9 mouse cellular contexts compared by ENCODE assay signal in genomic region chr11:94870341-94870740, GRCm38 (mm10).
DNase-seq lines count a peak whose midpoint lies in the region; ATAC-seq and TF ChIP-seq lines count a peak whose summit lies in the region.
"Had no signal": no experiment of that assay in that cellular context is flagged by ENCODE, and none has a peak within 500 bp of the region (broad histone marks: within the 10 kb centered on the region; RNA-seq: fewer than 3 reads in every experiment).

No protein-coding gene starts in this region.

- DNase-seq in forebrain, embryonic 10.5 days (ENCODE audit: extremely low spot score, low spot score): peak; percentile 54
- DNase-seq in MEL (ENCODE audit: low read depth, low spot score): peak; percentile 53
- peak; percentile 37 for DNase-seq in cerebellum, adult 9-11 months
- peak; percentile 67 for DNase-seq in gastrocnemius, postnatal 14 days
- peak; percentile 86 to 87 for DNase-seq in kidney, postnatal 4 days
- DNase-seq in spleen, postnatal 10 days (ENCODE audit: low spot score in 2 of 2): peak; percentile 38 to 64

- TF ChIP-seq POLR2A in MEL (IDR thresholded peaks at IDR 0.05; ENCODE audit: control insufficient read depth in 1 of 2, insufficient read depth in 1 of 2, low read depth in 1 of 2, low read length in 2 of 2, poor library complexity in 1 of 2): no peak

- H3K4me2 ChIP-seq in forebrain, embryonic 16.5 days (ENCODE audit: low read length): no peak overlapping the region
- peak overlapping the region; percentile 35; the same call in 1 of the 2 replicates for H3K4me2 ChIP-seq in lung, embryonic 16.5 days (ENCODE audit: low read depth, low read length)

- H3K27me3 ChIP-seq in forebrain, embryonic 10.5 days (ENCODE audit: poor library complexity, severe bottlenecking): peaks cover 49% of the 10 kb centered on the region
- H3K27me3 ChIP-seq in forebrain, embryonic 16.5 days (replicated peaks; ENCODE audit: control insufficient read depth, insufficient read depth, low read length): no peaks in the 10 kb centered on the region
- no peaks in the 10 kb centered on the region; a peak in 1 of 4 replicates for H3K27me3 ChIP-seq in MEL (ENCODE audit: control insufficient read depth in 1 of 2, insufficient read depth in 2 of 2, low read length in 2 of 2)
- no peaks in the 10 kb centered on the region for H3K27me3 ChIP-seq in lung, embryonic 16.5 days (ENCODE audit: control insufficient read depth, insufficient read depth, low read depth, low read length)

- H3K4me3 ChIP-seq in forebrain, embryonic 10.5 days: no peak overlapping the region
- H3K4me3 ChIP-seq in forebrain, embryonic 16.5 days (replicated peaks; ENCODE audit: low read length): no peak overlapping the region
- no peak overlapping the region for H3K4me3 ChIP-seq in MEL (ENCODE audit: control insufficient read depth in 1 of 2, insufficient read depth in 1 of 2, low read depth in 2 of 2, low read length in 2 of 2)
- no peak overlapping the region for H3K4me3 ChIP-seq in lung, embryonic 16.5 days (ENCODE audit: low read length)

- H3K27ac ChIP-seq in forebrain, embryonic 10.5 days: no peak overlapping the region
- H3K27ac ChIP-seq in forebrain, embryonic 16.5 days (ENCODE audit: low read length): no peak overlapping the region
- H3K27ac ChIP-seq in MEL (ENCODE audit: control insufficient read depth, low read depth, low read length): no peak overlapping the region
- no peak overlapping the region for H3K27ac ChIP-seq in lung, embryonic 16.5 days (ENCODE audit: low read length)
- H3K27ac ChIP-seq: macrophage had no signal

- no peaks in the 10 kb centered on the region for H3K36me3 ChIP-seq in forebrain, embryonic 10.5 days (replicated peaks)
- H3K36me3 ChIP-seq in forebrain, embryonic 16.5 days (ENCODE audit: control insufficient read depth, insufficient read depth): no peaks in the 10 kb centered on the region
- H3K36me3 ChIP-seq in MEL (ENCODE audit: control insufficient read depth in 1 of 2, insufficient read depth in 2 of 2, low read length in 2 of 2): no peaks in the 10 kb centered on the region
- H3K36me3 ChIP-seq in lung, embryonic 16.5 days (ENCODE audit: control insufficient read depth, insufficient read depth, low read length): no peaks in the 10 kb centered on the region

- TF ChIP-seq EP300 in MEL (IDR thresholded peaks at IDR 0.05; ENCODE audit: low read depth in 1 of 2, low read length in 2 of 2): no peak

- TF ChIP-seq RAD21 in MEL (IDR thresholded peaks at IDR 0.05; ENCODE audit: low read depth, low read length): no peak

- ATAC-seq in forebrain, embryonic 16.5 days: no peak
- peak; percentile 27; the same call in 1 of the 2 replicates for ATAC-seq in lung, embryonic 16.5 days (ENCODE audit: low read depth)

- intact Hi-C loops in gastrocnemius, postnatal 14 days (cut with DNase I; ENCODE audit: low total_unique reads): no loop called here

- H3K4me1 ChIP-seq in forebrain, embryonic 10.5 days: peaks cover 29% of the 10 kb centered on the region
- peaks cover 7% of the 10 kb centered on the region; the same call in 1 of the 2 replicates for H3K4me1 ChIP-seq in forebrain, embryonic 16.5 days (replicated peaks; ENCODE audit: control insufficient read depth, insufficient read depth, low read length)
- H3K4me1 ChIP-seq in MEL (ENCODE audit: control insufficient read depth in 1 of 2, insufficient read depth in 2 of 2, low read length in 2 of 2): no peaks in the 10 kb centered on the region
- peaks cover 27% of the 10 kb centered on the region for H3K4me1 ChIP-seq in lung, embryonic 16.5 days (replicated peaks; ENCODE audit: control insufficient read depth, insufficient read depth, low read length)

- H3K79me2 ChIP-seq in MEL (ENCODE audit: control insufficient read depth, insufficient read depth, low read length, poor library complexity): no peaks in the 10 kb centered on the region

- no peaks in the 10 kb centered on the region for H3K9me3 ChIP-seq in forebrain, embryonic 10.5 days
- no peaks in the 10 kb centered on the region for H3K9me3 ChIP-seq in forebrain, embryonic 16.5 days (ENCODE audit: control insufficient read depth, low read length)
- no peaks in the 10 kb centered on the region for H3K9me3 ChIP-seq in MEL (replicated peaks; ENCODE audit: insufficient read depth, low read length)
- H3K9me3 ChIP-seq in lung, embryonic 16.5 days (ENCODE audit: control insufficient read depth, low read length): no peaks in the 10 kb centered on the region

- WGBS in forebrain, embryonic 10.5 days: 0% methylated on average over 1 of the region's 1 CpGs
- WGBS in forebrain, embryonic 16.5 days: 0% methylated on average over 1 of the region's 1 CpGs
- 0% methylated on average over 1 of the region's 1 CpGs for WGBS in lung, embryonic 16.5 days

- TF ChIP-seq CTCF in MEL (IDR thresholded peaks at IDR 0.05 in 2 of 3, conservative IDR thresholded peaks at IDR 0.05 in 1 of 3; ENCODE audit: control insufficient read depth in 1 of 3, insufficient read depth in 1 of 3, low read depth in 2 of 3, low read length in 3 of 3, poor library complexity in 1 of 3, severe bottlenecking in 1 of 3): peak; percentile 61 to 67 (median 63)

- no peak overlapping the region for H3K9ac ChIP-seq in forebrain, embryonic 16.5 days (replicated peaks; ENCODE audit: low read depth, low read length)
- H3K9ac ChIP-seq in MEL (ENCODE audit: control insufficient read depth, low read depth, low read length, poor library complexity, severe bottlenecking): no peak overlapping the region
- H3K9ac ChIP-seq in lung, embryonic 16.5 days (ENCODE audit: low read length): no peak overlapping the region

TF ChIP-seq in MEL, 35 proteins besides CTCF, POLR2A, EP300 and RAD21:
- TF ChIP-seq KAT2A (conservative IDR thresholded peaks at IDR 0.05; ENCODE audit: low read depth, low read length) (no peak), SMC3 (IDR thresholded peaks at IDR 0.05; ENCODE audit: low read depth, low read length) (peak; percentile 38), NELFE (IDR thresholded peaks at IDR 0.05; ENCODE audit: low read depth, low read length) (no peak), MEF2A (IDR thresholded peaks at IDR 0.05; ENCODE audit: extremely low read depth, insufficient replicate concordance, low read depth, low read length, poor library complexity, severe bottlenecking) (no peak), MAFK (IDR thresholded peaks at IDR 0.05; ENCODE audit: borderline replicate concordance, low read depth, low read length) (no peak), ZNF384 (IDR thresholded peaks at IDR 0.05; ENCODE audit: low read depth, low read length) (no peak), BHLHE40 (IDR thresholded peaks at IDR 0.05; ENCODE audit: borderline replicate concordance, low read depth, low read length) (no peak)
